Comparison of ENCODE assay signal across 21 mouse cellular contexts in genomic region chr17:46118423-46118850, GRCm38 (mm10). TPM values are rescaled to one million over a fixed set of nuclear protein-coding genes. Genes with fewer than 3 reads are reported as not detected.
DNase-seq lines count a peak whose midpoint lies in the region; ATAC-seq lines count a peak whose summit lies in the region.
"Had no signal": no experiment of that assay in that cellular context is flagged by ENCODE, and none has a peak within 500 bp of the region (broad histone marks: within the 10 kb centered on the region; RNA-seq: fewer than 3 reads in every experiment).

No protein-coding gene starts in this region.

- no peaks in the 10 kb centered on the region for H3K27me3 ChIP-seq in embryonic facial prominence, embryonic 14.5 days (replicated peaks; ENCODE audit: control insufficient read depth, insufficient read depth, low read length)
- H3K27me3 ChIP-seq in embryonic facial prominence, embryonic 10.5 days (replicated peaks; ENCODE audit: low read depth, poor library complexity, severe bottlenecking): no peaks in the 10 kb centered on the region
- no peaks in the 10 kb centered on the region for H3K27me3 ChIP-seq in heart, embryonic 13.5 days (replicated peaks)
- no peaks in the 10 kb centered on the region for H3K27me3 ChIP-seq in midbrain, embryonic 14.5 days (ENCODE audit: control insufficient read depth, insufficient read depth, low read length)
- H3K27me3 ChIP-seq in midbrain, embryonic 16.5 days (ENCODE audit: control insufficient read depth, insufficient read depth, low read depth, low read length): no peaks in the 10 kb centered on the region
- H3K27me3 ChIP-seq: hindbrain, embryonic 15.5 days; liver, embryonic 15.5 days; neural tube, embryonic 13.5 days had no signal

- peaks cover 39% of the 10 kb centered on the region for H3K36me3 ChIP-seq in embryonic facial prominence, embryonic 14.5 days (ENCODE audit: control insufficient read depth, insufficient read depth, low read length)
- peaks cover 73% of the 10 kb centered on the region for H3K36me3 ChIP-seq in embryonic facial prominence, embryonic 10.5 days (replicated peaks)
- peaks cover 56% of the 10 kb centered on the region for H3K36me3 ChIP-seq in heart, embryonic 13.5 days
- H3K36me3 ChIP-seq in midbrain, embryonic 14.5 days (ENCODE audit: control insufficient read depth, insufficient read depth, low read length): peaks cover 32% of the 10 kb centered on the region
- peaks cover 15% of the 10 kb centered on the region for H3K36me3 ChIP-seq in midbrain, embryonic 16.5 days (ENCODE audit: control insufficient read depth, insufficient read depth, low read length)

- H3K4me2 ChIP-seq in embryonic facial prominence, embryonic 14.5 days (ENCODE audit: low read depth, low read length): no peak overlapping the region
- H3K4me2 ChIP-seq in heart, embryonic 13.5 days: no peak overlapping the region
- H3K4me2 ChIP-seq in midbrain, embryonic 14.5 days (ENCODE audit: low read length): no peak overlapping the region
- H3K4me2 ChIP-seq in midbrain, embryonic 16.5 days (ENCODE audit: low read length): no peak overlapping the region
- H3K4me2 ChIP-seq: hindbrain, embryonic 15.5 days; liver, embryonic 15.5 days; midbrain, embryonic 11.5 days; neural tube, embryonic 13.5 days had no signal

- no peak overlapping the region for H3K4me3 ChIP-seq in embryonic facial prominence, embryonic 14.5 days (ENCODE audit: low read depth, low read length)
- H3K4me3 ChIP-seq in embryonic facial prominence, embryonic 10.5 days: no peak overlapping the region
- no peak overlapping the region for H3K4me3 ChIP-seq in heart, embryonic 13.5 days
- no peak overlapping the region for H3K4me3 ChIP-seq in midbrain, embryonic 14.5 days (replicated peaks; ENCODE audit: low read depth, low read length)
- no peak overlapping the region for H3K4me3 ChIP-seq in midbrain, embryonic 16.5 days (ENCODE audit: low read depth, low read length)
- H3K4me3 ChIP-seq: forebrain, embryonic 10.5 days; hindbrain, embryonic 15.5 days; liver, embryonic 15.5 days; neural tube, embryonic 13.5 days had no signal

- ATAC-seq in embryonic facial prominence, embryonic 14.5 days (ENCODE audit: low read depth): no peak
- ATAC-seq in heart, embryonic 13.5 days (ENCODE audit: extremely low read depth, insufficient number of reproducible peaks, low FRiP score, low TSS enrichment): no peak
- ATAC-seq in midbrain, embryonic 14.5 days (ENCODE audit: low FRiP score, low TSS enrichment): no peak
- ATAC-seq in midbrain, embryonic 16.5 days: no peak
- no peak for ATAC-seq in monocyte, adult 5-6 weeks (replicated peaks; ENCODE audit: insufficient number of reproducible peaks, low FRiP score, low TSS enrichment, poor library complexity, severe bottlenecking)

- WGBS in embryonic facial prominence, embryonic 14.5 days: 79% methylated on average over 4 of the region's 4 CpGs
- 88% methylated on average over 4 of the region's 4 CpGs for WGBS in embryonic facial prominence, embryonic 10.5 days
- WGBS in heart, embryonic 13.5 days: 60% methylated on average over 4 of the region's 4 CpGs
- WGBS in midbrain, embryonic 14.5 days: 61% methylated on average over 4 of the region's 4 CpGs
- WGBS in midbrain, embryonic 16.5 days: 50% methylated on average over 4 of the region's 4 CpGs

- peak; percentile 19 for DNase-seq in embryonic facial prominence, embryonic 14.5 days (ENCODE audit: low spot score)
- no peak for DNase-seq in embryonic facial prominence, embryonic 10.5 days (ENCODE audit: low spot score)
- no peak for DNase-seq in heart, adult 18-20 months
- DNase-seq in midbrain, embryonic 14.5 days: peak; percentile 32
- DNase-seq: adrenal gland, postnatal 25 days; cerebellum, adult 9-11 months; kidney, adult 9 months; layer of hippocampus, adult 9-11 months; liver; lung, postnatal 10 days; thymus, adult 18-20 months; thymus, postnatal 36 days had no signal

- no peak overlapping the region for H3K27ac ChIP-seq in embryonic facial prominence, embryonic 14.5 days (replicated peaks; ENCODE audit: low read depth, low read length)
- no peak overlapping the region for H3K27ac ChIP-seq in embryonic facial prominence, embryonic 10.5 days (replicated peaks)
- H3K27ac ChIP-seq in heart, embryonic 13.5 days (replicated peaks): 0 out of 2 replicates have a peak overlapping the region, but pooled peaks have one; percentile 28
- H3K27ac ChIP-seq in midbrain, embryonic 14.5 days (replicated peaks; ENCODE audit: low read depth, low read length): no peak overlapping the region
- no peak overlapping the region for H3K27ac ChIP-seq in midbrain, embryonic 16.5 days (ENCODE audit: low read length)
- H3K27ac ChIP-seq: forebrain, embryonic 10.5 days; hindbrain, embryonic 15.5 days; liver, embryonic 15.5 days; neural tube, embryonic 13.5 days had no signal

- H3K9me3 ChIP-seq in embryonic facial prominence, embryonic 14.5 days (ENCODE audit: control insufficient read depth, low read length): no peaks in the 10 kb centered on the region
- no peaks in the 10 kb centered on the region for H3K9me3 ChIP-seq in embryonic facial prominence, embryonic 10.5 days
- no peaks in the 10 kb centered on the region for H3K9me3 ChIP-seq in heart, embryonic 13.5 days
- H3K9me3 ChIP-seq in midbrain, embryonic 14.5 days (ENCODE audit: control insufficient read depth, low read length): no peaks in the 10 kb centered on the region
- H3K9me3 ChIP-seq in midbrain, embryonic 16.5 days (replicated peaks; ENCODE audit: control insufficient read depth, low read length, poor library complexity, severe bottlenecking): no peaks in the 10 kb centered on the region
- H3K9me3 ChIP-seq: forebrain, embryonic 10.5 days; hindbrain, embryonic 15.5 days; liver, embryonic 15.5 days; neural tube, embryonic 13.5 days had no signal

- H3K4me1 ChIP-seq in embryonic facial prominence, embryonic 14.5 days (ENCODE audit: control insufficient read depth, insufficient read depth, low read length): peaks cover 19% of the 10 kb centered on the region; the same call in 1 of the 2 replicates
- peaks cover 35% of the 10 kb centered on the region for H3K4me1 ChIP-seq in embryonic facial prominence, embryonic 10.5 days
- H3K4me1 ChIP-seq in heart, embryonic 13.5 days: peaks cover 34% of the 10 kb centered on the region
- 0 out of 2 replicates have a peak, but pooled peaks cover 3% of the 10 kb centered on the region for H3K4me1 ChIP-seq in midbrain, embryonic 14.5 days (ENCODE audit: control insufficient read depth, insufficient read depth, low read length)
- no peaks in the 10 kb centered on the region for H3K4me1 ChIP-seq in midbrain, embryonic 16.5 days (ENCODE audit: control insufficient read depth, insufficient read depth, low read length)
- H3K4me1 ChIP-seq: hindbrain, embryonic 15.5 days; liver, embryonic 15.5 days had no signal

- no peak overlapping the region for H3K9ac ChIP-seq in embryonic facial prominence, embryonic 14.5 days (ENCODE audit: low read depth, low read length)
- no peak overlapping the region for H3K9ac ChIP-seq in heart, embryonic 13.5 days
- no peak overlapping the region for H3K9ac ChIP-seq in midbrain, embryonic 14.5 days (replicated peaks; ENCODE audit: low read length)
- H3K9ac ChIP-seq in midbrain, embryonic 16.5 days (ENCODE audit: low read depth, low read length): no peak overlapping the region
- H3K9ac ChIP-seq: hindbrain, embryonic 15.5 days; liver, embryonic 15.5 days; neural tube, embryonic 13.5 days had no signal

RNA-seq across cellular contexts. Expression of gene Mrps18a, which starts 7.7 kb away (rescaled TPM):
- polyA plus RNA-seq in embryonic facial prominence, embryonic 14.5 days (2014; fragmentation: Nextera tagmentation; extraction: Ambion mirVana): 112 and 128 TPM in 2 replicates
- 152 and 154 TPM in 2 replicates for polyA plus RNA-seq in embryonic facial prominence, embryonic 10.5 days (2016; fragmentation: Nextera tagmentation; extraction: Ambion mirVana)
- polyA plus RNA-seq in heart, embryonic 13.5 days (2015; fragmentation: Nextera tagmentation; extraction: Ambion mirVana): 123 and 132 TPM in 2 replicates
- 100 to 1,000 TPM; 143 to 145 TPM for total RNA-seq in heart, adult 18-20 months (2021)
- 141 and 148 TPM in 2 replicates for polyA plus RNA-seq in midbrain, embryonic 14.5 days (2014; fragmentation: Nextera tagmentation; extraction: Ambion mirVana)
- 156 and 158 TPM in 2 replicates for polyA plus RNA-seq in midbrain, embryonic 16.5 days (2015; fragmentation: Nextera tagmentation; extraction: Ambion mirVana)
- 32.5 to 38.0 TPM (median 35.9 TPM) in 3 replicates for total RNA-seq in monocyte, adult 5-6 weeks (2017)

RNA-seq across cellular contexts. Expression of gene Rsph9, which starts 25.6 kb away (rescaled TPM):
- 12.6 and 21.8 TPM in 2 replicates for polyA plus RNA-seq in embryonic facial prominence, embryonic 14.5 days (2014; fragmentation: Nextera tagmentation; extraction: Ambion mirVana)
- polyA plus RNA-seq in embryonic facial prominence, embryonic 10.5 days (2016; fragmentation: Nextera tagmentation; extraction: Ambion mirVana): 9.8 and 10.2 TPM in 2 replicates
- polyA plus RNA-seq in heart, embryonic 13.5 days (2015; fragmentation: Nextera tagmentation; extraction: Ambion mirVana): 6.0 and 6.1 TPM in 2 replicates
- total RNA-seq in heart, adult 18-20 months (2021): under 1 TPM; 0.41 to 0.60 TPM
- polyA plus RNA-seq in midbrain, embryonic 14.5 days (2014; fragmentation: Nextera tagmentation; extraction: Ambion mirVana): 38.8 and 58.1 TPM in 2 replicates
- 61.6 and 74.5 TPM in 2 replicates for polyA plus RNA-seq in midbrain, embryonic 16.5 days (2015; fragmentation: Nextera tagmentation; extraction: Ambion mirVana)
- 1.5 TPM in 1 of 3 replicates, not detected in the others for total RNA-seq in monocyte, adult 5-6 weeks (2017)
- total RNA-seq: megakaryocyte progenitor cell, adult 5-6 weeks had no signal

RNA-seq across cellular contexts. Expression of gene Mad2l1bp, which starts 34.9 kb away (rescaled TPM):
- polyA plus RNA-seq in embryonic facial prominence, embryonic 14.5 days (2014; fragmentation: Nextera tagmentation; extraction: Ambion mirVana): 28.1 and 30.4 TPM in 2 replicates
- polyA plus RNA-seq in embryonic facial prominence, embryonic 10.5 days (2016; fragmentation: Nextera tagmentation; extraction: Ambion mirVana): 36.6 and 41.0 TPM in 2 replicates
- polyA plus RNA-seq in heart, embryonic 13.5 days (2015; fragmentation: Nextera tagmentation; extraction: Ambion mirVana): 28.1 and 30.5 TPM in 2 replicates
- total RNA-seq in heart, adult 18-20 months (2021): 10 to 100 TPM; 28.0 to 30.4 TPM
- polyA plus RNA-seq in midbrain, embryonic 14.5 days (2014; fragmentation: Nextera tagmentation; extraction: Ambion mirVana): 22.4 and 22.8 TPM in 2 replicates
- 21.9 and 22.6 TPM in 2 replicates for polyA plus RNA-seq in midbrain, embryonic 16.5 days (2015; fragmentation: Nextera tagmentation; extraction: Ambion mirVana)
- 4.2 to 10.8 TPM (median 6.1 TPM) in 3 replicates for total RNA-seq in monocyte, adult 5-6 weeks (2017)

RNA-seq across cellular contexts. Expression of gene Gtpbp2, which starts 42.4 kb away (rescaled TPM):
- 27.1 and 28.2 TPM in 2 replicates for polyA plus RNA-seq in embryonic facial prominence, embryonic 14.5 days (2014; fragmentation: Nextera tagmentation; extraction: Ambion mirVana)
- 33.8 and 34.9 TPM in 2 replicates for polyA plus RNA-seq in embryonic facial prominence, embryonic 10.5 days (2016; fragmentation: Nextera tagmentation; extraction: Ambion mirVana)
- polyA plus RNA-seq in heart, embryonic 13.5 days (2015; fragmentation: Nextera tagmentation; extraction: Ambion mirVana): 29.2 and 30.7 TPM in 2 replicates
- 10 to 100 TPM; 49.5 to 51.2 TPM for total RNA-seq in heart, adult 18-20 months (2021)
- polyA plus RNA-seq in midbrain, embryonic 14.5 days (2014; fragmentation: Nextera tagmentation; extraction: Ambion mirVana): 27.2 and 35.4 TPM in 2 replicates
- 41.3 and 42.8 TPM in 2 replicates for polyA plus RNA-seq in midbrain, embryonic 16.5 days (2015; fragmentation: Nextera tagmentation; extraction: Ambion mirVana)
- 84.1 to 127 TPM (median 93.1 TPM) in 3 replicates for total RNA-seq in monocyte, adult 5-6 weeks (2017)

Comparison
In these comparisons a context has a peak if more than half of its experiments do, and no peak if none do; other contexts are left out.
1. DNase-seq: peak in embryonic facial prominence, embryonic 14.5 days (single experiment) and midbrain, embryonic 14.5 days (single experiment); none in embryonic facial prominence, embryonic 10.5 days (single experiment) and heart, adult 18-20 months (0 of 2).